Mouse (Mus musculus) frontal cortex, adult 2 months (tissue): ENCODE results near the gene Rmi1. TPM values are rescaled to one million over a fixed set of nuclear protein-coding genes. Genes with fewer than 3 reads are reported as not detected.
A peak's percentile ranks its signal among the peaks of the same experiment; 100 is the strongest.
"Not testable (repeated sequence)": the region's sequence is repeated elsewhere in the genome, so short reads cannot be mapped to it uniquely, and the experiment has no call there.

ENCODE experiments used
- DNase-seq, 2 experiments: peaks; one replicate each; pipeline ENCODE4 v3.0.0; 2022; ENCODE audit warnings: low spot score in 1 of 2; ENCODE audit errors: extremely low spot score in 1 of 2
- polyA plus RNA-seq: library from polyadenylated mRNA; depleted of rRNA; stranded (reverse); fragments of >200 nt; gene quantifications from 2 replicates; pipeline ENCODE4 v1.2.3, GENCODE M21; 2012; rRNA removed

The Rmi1 gene
- 12.8 and 13.0 TPM in 2 replicates for polyA plus RNA-seq

GRCm38 (mm10) chr13:58402003-58402743 lies at the start of gene Rmi1:
Gene Rmi1, plus strand, starts transcription at chr13:58402248.
- DNase-seq, result peak; percentile 90 to 97

GRCm38 (mm10) chr13:58352996-58353395 lies 49.1 kb upstream of the Rmi1 start:
- no peak for DNase-seq

- peak; percentile 7 to 58 for DNase-seq
Measured at GRCm38 (mm10) chr13:58358629-58359303, 43.3 kb upstream of the Rmi1 start, which contains the start of gene Kif27. Gene Kif27, minus strand, starts transcription at chr13:58359122.

- no peak for DNase-seq
Measured at GRCm38 (mm10) chr13:58359304-58359653, 42.8 kb upstream of the Rmi1 start.

GRCm38 (mm10) chr13:58364353-58365175 lies 37.5 kb upstream of the Rmi1 start:
- DNase-seq, result no peak

GRCm38 (mm10) chr13:58365179-58365578 lies 36.9 kb upstream of the Rmi1 start:
- DNase-seq, result not testable (repeated sequence)

GRCm38 (mm10) chr13:58366373-58366772 lies 35.7 kb upstream of the Rmi1 start:
- no peak for DNase-seq

- no peak for DNase-seq
Measured at GRCm38 (mm10) chr13:58367641-58368040, 34.4 kb upstream of the Rmi1 start.

GRCm38 (mm10) chr13:58368835-58369234 lies 33.2 kb upstream of the Rmi1 start:
- no peak for DNase-seq

GRCm38 (mm10) chr13:58372278-58373152 lies 29.5 kb upstream of the Rmi1 start:
- no peak for DNase-seq

- no peak for DNase-seq
Measured at GRCm38 (mm10) chr13:58373153-58373470, 28.9 kb upstream of the Rmi1 start.

GRCm38 (mm10) chr13:58384371-58384770 lies 17.7 kb upstream of the Rmi1 start:
- DNase-seq, result no peak

GRCm38 (mm10) chr13:58384779-58385546 lies 17.1 kb upstream of the Rmi1 start, which contains the start of gene 2210016F16Rik:
Gene 2210016F16Rik, minus strand, starts transcription at chr13:58385225.
- peak; percentile 7 to 36 for DNase-seq

GRCm38 (mm10) chr13:58385547-58385920 lies 16.5 kb upstream of the Rmi1 start:
- no peak for DNase-seq

GRCm38 (mm10) chr13:58387948-58388347 lies 14.1 kb upstream of the Rmi1 start:
- DNase-seq, result peak; percentile 26 to 83

GRCm38 (mm10) chr13:58388379-58388778 lies 13.7 kb upstream of the Rmi1 start:
- DNase-seq, result no peak

GRCm38 (mm10) chr13:58389324-58389951 lies 12.6 kb upstream of the Rmi1 start:
- DNase-seq, result no peak

- DNase-seq, result not testable (repeated sequence)
Measured at GRCm38 (mm10) chr13:58394392-58394791, 7.7 kb upstream of the Rmi1 start.

- no peak for DNase-seq
Measured at GRCm38 (mm10) chr13:58397651-58398050, 4.4 kb upstream of the Rmi1 start.
